Mouse (Mus musculus) mesoderm, embryonic 11.5 days (tissue): ENCODE measurements around the gene Vmn1r21.
"Not testable (repeated sequence)": the region's sequence is repeated elsewhere in the genome, so short reads cannot be mapped to it uniquely, and the experiment has no call there.

Experiments
- DNase-seq: peaks from one replicate; pipeline ENCODE4 v3.0.0-alpha.2; 2012; ENCODE audit warnings: low read depth, low spot score

The Vmn1r21 gene

GRCm38 (mm10) chr6:57850286-57850685 is at the start of gene Vmn1r21:
Vmn1r21 (minus strand) TSS chr6:57850343.
- no peak for DNase-seq

GRCm38 (mm10) chr6:57859043-57860042 is 9.2 kb upstream of the Vmn1r21 start:
- peak; percentile 66 for DNase-seq

GRCm38 (mm10) chr6:57851177-57851576 is 1.0 kb upstream of the Vmn1r21 start:
- DNase-seq = not testable (repeated sequence)

- no peak for DNase-seq
Measured at GRCm38 (mm10) chr6:57839693-57840408, 10.3 kb downstream of the Vmn1r21 start.

GRCm38 (mm10) chr6:57825259-57825715 is 24.9 kb downstream of the Vmn1r21 start:
- DNase-seq = no peak

- DNase-seq = peak; percentile 83
Measured at GRCm38 (mm10) chr6:57824422-57825258, 25.5 kb downstream of the Vmn1r21 start, which contains the start of gene Vopp1. Vopp1 (minus strand) TSS chr6:57825159.

- DNase-seq = no peak
Measured at GRCm38 (mm10) chr6:57823461-57823860, 26.7 kb downstream of the Vmn1r21 start.

GRCm38 (mm10) chr6:57822648-57823410 is 27.3 kb downstream of the Vmn1r21 start:
- DNase-seq = peak; percentile 78

GRCm38 (mm10) chr6:57814436-57814940 is 35.7 kb downstream of the Vmn1r21 start:
- no peak for DNase-seq

- DNase-seq = no peak
Measured at GRCm38 (mm10) chr6:57811748-57812730, 38.1 kb downstream of the Vmn1r21 start.

GRCm38 (mm10) chr6:57805218-57806069 is 44.7 kb downstream of the Vmn1r21 start:
- DNase-seq = no peak

- no peak for DNase-seq
Measured at GRCm38 (mm10) chr6:57803130-57803529, 47.0 kb downstream of the Vmn1r21 start.

GRCm38 (mm10) chr6:57798986-57799385 is 51.2 kb downstream of the Vmn1r21 start:
- DNase-seq = no peak

GRCm38 (mm10) chr6:57796853-57797423 is 53.2 kb downstream of the Vmn1r21 start:
- DNase-seq = no peak

- DNase-seq = no peak
Measured at GRCm38 (mm10) chr6:57795835-57796234, 54.3 kb downstream of the Vmn1r21 start.
